Mouse (Mus musculus): ENCODE measurements around the gene Foxi2. TPM values are rescaled to one million over a fixed set of nuclear protein-coding genes. Genes with fewer than 3 reads are reported as not detected.

Gene Foxi2
- polyA plus RNA-seq (2012; rRNA removed): not detected in 2 replicates

GRCm38 (mm10) chr7:135410237-135410965 is at the start of gene Foxi2:
Gene Foxi2, plus strand, starts transcription at chr7:135410308.
- peak; percentile 53 for DNase-seq (ENCODE audit: low read depth)
- no peak for TF ChIP-seq POLR2A (IDR thresholded peaks at IDR 0.05; ENCODE audit: borderline replicate concordance, extremely low read depth, insufficient read depth, insufficient read length, poor library complexity, severe bottlenecking)
- TF ChIP-seq CTCF (IDR thresholded peaks at IDR 0.05; ENCODE audit: borderline replicate concordance, extremely low read depth, insufficient read depth, insufficient read length): no peak

GRCm38 (mm10) chr7:135364606-135365005 is 45.5 kb upstream of the Foxi2 start:
- no peak for TF ChIP-seq CTCF (IDR thresholded peaks at IDR 0.05; ENCODE audit: borderline replicate concordance, extremely low read depth, insufficient read depth, insufficient read length)
- TF ChIP-seq POLR2A (IDR thresholded peaks at IDR 0.05; ENCODE audit: borderline replicate concordance, extremely low read depth, insufficient read depth, insufficient read length, poor library complexity, severe bottlenecking): no peak
- no peak for DNase-seq (ENCODE audit: low read depth)

GRCm38 (mm10) chr7:135376048-135376447 is 34.1 kb upstream of the Foxi2 start:
- DNase-seq (ENCODE audit: low read depth): peak; percentile 57
- TF ChIP-seq POLR2A (IDR thresholded peaks at IDR 0.05; ENCODE audit: borderline replicate concordance, extremely low read depth, insufficient read depth, insufficient read length, poor library complexity, severe bottlenecking): no peak
- no peak for TF ChIP-seq CTCF (IDR thresholded peaks at IDR 0.05; ENCODE audit: borderline replicate concordance, extremely low read depth, insufficient read depth, insufficient read length)

GRCm38 (mm10) chr7:135376932-135377331 is 33.2 kb upstream of the Foxi2 start:
- TF ChIP-seq POLR2A (IDR thresholded peaks at IDR 0.05; ENCODE audit: borderline replicate concordance, extremely low read depth, insufficient read depth, insufficient read length, poor library complexity, severe bottlenecking) (no peak), CTCF (IDR thresholded peaks at IDR 0.05; ENCODE audit: borderline replicate concordance, extremely low read depth, insufficient read depth, insufficient read length) (peak; percentile 49; the same call in 1 of the 2 replicates)
- no peak for DNase-seq (ENCODE audit: low read depth)

- no peak for TF ChIP-seq POLR2A (IDR thresholded peaks at IDR 0.05; ENCODE audit: borderline replicate concordance, extremely low read depth, insufficient read depth, insufficient read length, poor library complexity, severe bottlenecking)
- no peak for DNase-seq (ENCODE audit: low read depth)
Measured at GRCm38 (mm10) chr7:135378331-135378730, 31.8 kb upstream of the Foxi2 start.

- peak; percentile 38; the same call in 1 of the 2 replicates for TF ChIP-seq CTCF (IDR thresholded peaks at IDR 0.05; ENCODE audit: borderline replicate concordance, extremely low read depth, insufficient read depth, insufficient read length)
- TF ChIP-seq POLR2A (IDR thresholded peaks at IDR 0.05; ENCODE audit: borderline replicate concordance, extremely low read depth, insufficient read depth, insufficient read length, poor library complexity, severe bottlenecking): no peak
Measured at GRCm38 (mm10) chr7:135389039-135389438, 21.1 kb upstream of the Foxi2 start.

GRCm38 (mm10) chr7:135392949-135393542 is 17.1 kb upstream of the Foxi2 start:
- TF ChIP-seq CTCF (IDR thresholded peaks at IDR 0.05; ENCODE audit: borderline replicate concordance, extremely low read depth, insufficient read depth, insufficient read length): no peak
- no peak for TF ChIP-seq POLR2A (IDR thresholded peaks at IDR 0.05; ENCODE audit: borderline replicate concordance, extremely low read depth, insufficient read depth, insufficient read length, poor library complexity, severe bottlenecking)

More at GRCm38 (mm10) chr7:135389039-135389438, 21.1 kb upstream of the Foxi2 start:
- DNase-seq (ENCODE audit: low read depth): no peak

GRCm38 (mm10) chr7:135394436-135394835 is 15.7 kb upstream of the Foxi2 start:
- no peak for DNase-seq (ENCODE audit: low read depth)

More at GRCm38 (mm10) chr7:135392949-135393542, 17.1 kb upstream of the Foxi2 start:
- peak; percentile 47 for DNase-seq (ENCODE audit: low read depth)

GRCm38 (mm10) chr7:135395242-135395641 is 14.9 kb upstream of the Foxi2 start:
- TF ChIP-seq POLR2A (IDR thresholded peaks at IDR 0.05; ENCODE audit: borderline replicate concordance, extremely low read depth, insufficient read depth, insufficient read length, poor library complexity, severe bottlenecking) (no peak), CTCF (IDR thresholded peaks at IDR 0.05; ENCODE audit: borderline replicate concordance, extremely low read depth, insufficient read depth, insufficient read length) (no peak)
- no peak for DNase-seq (ENCODE audit: low read depth)

More at GRCm38 (mm10) chr7:135394436-135394835, 15.7 kb upstream of the Foxi2 start:
- no peak for TF ChIP-seq POLR2A (IDR thresholded peaks at IDR 0.05; ENCODE audit: borderline replicate concordance, extremely low read depth, insufficient read depth, insufficient read length, poor library complexity, severe bottlenecking)
- no peak for TF ChIP-seq CTCF (IDR thresholded peaks at IDR 0.05; ENCODE audit: borderline replicate concordance, extremely low read depth, insufficient read depth, insufficient read length)

GRCm38 (mm10) chr7:135397096-135397495 is 13.0 kb upstream of the Foxi2 start:
- TF ChIP-seq POLR2A (IDR thresholded peaks at IDR 0.05; ENCODE audit: borderline replicate concordance, extremely low read depth, insufficient read depth, insufficient read length, poor library complexity, severe bottlenecking) (no peak), CTCF (IDR thresholded peaks at IDR 0.05; ENCODE audit: borderline replicate concordance, extremely low read depth, insufficient read depth, insufficient read length) (no peak)
- no peak for DNase-seq (ENCODE audit: low read depth)

GRCm38 (mm10) chr7:135397874-135398273 is 12.2 kb upstream of the Foxi2 start:
- no peak for TF ChIP-seq CTCF (IDR thresholded peaks at IDR 0.05; ENCODE audit: borderline replicate concordance, extremely low read depth, insufficient read depth, insufficient read length)
- no peak for TF ChIP-seq POLR2A (IDR thresholded peaks at IDR 0.05; ENCODE audit: borderline replicate concordance, extremely low read depth, insufficient read depth, insufficient read length, poor library complexity, severe bottlenecking)
- DNase-seq (ENCODE audit: low read depth): no peak

All from brain, embryonic 14.5 days (tissue).